Mouse (Mus musculus): ENCODE data around the gene Kif1c. TPM values are rescaled to one million over a fixed set of nuclear protein-coding genes. Genes with fewer than 3 reads are reported as not detected.

Gene Kif1c
- total and polyA plus RNA-seq, 3 experiments: 19.8 to 21.7 TPM; not detected in 1

- DNase-seq (ENCODE audit: low read depth, low spot score): peak; percentile 93
- TF ChIP-seq TBP (IDR thresholded peaks at IDR 0.05; ENCODE audit: low read depth, low read length): peak; percentile 33; the same call in 1 of the 2 replicates
- TF ChIP-seq ETS1 (IDR thresholded peaks at IDR 0.05; ENCODE audit: low read depth, low read length): peak; percentile 29; the same call in 1 of the 2 replicates
- peak; percentile 65 to 75 for TF ChIP-seq EP300 (IDR thresholded peaks at IDR 0.05; ENCODE audit: low read depth in 1 of 2, low read length in 2 of 2)
- peak; percentile 56; the same call in 1 of the 2 replicates for TF ChIP-seq TCF12 (IDR thresholded peaks at IDR 0.05; ENCODE audit: low read depth, low read length)
- TF ChIP-seq MYC (IDR thresholded peaks at IDR 0.05; ENCODE audit: low read depth, low read length): 0 out of 2 replicates have a peak, but pooled peaks have one; percentile 35
- no peak for TF ChIP-seq SMC3 (IDR thresholded peaks at IDR 0.05; ENCODE audit: low read depth, low read length)
- no peak; the same call in 1 of the 2 replicates for TF ChIP-seq MYB (IDR thresholded peaks at IDR 0.05; ENCODE audit: low read depth, low read length)
- TF ChIP-seq POLR2AphosphoS5 (IDR thresholded peaks at IDR 0.05; ENCODE audit: borderline replicate concordance, low read depth, low read length): no peak
- TF ChIP-seq RCOR1 (IDR thresholded peaks at IDR 0.05; ENCODE audit: low read depth, low read length): peak; percentile 99
- no peak for TF ChIP-seq KAT2A (conservative IDR thresholded peaks at IDR 0.05; ENCODE audit: low read depth, low read length)
- TF ChIP-seq POLR2A (IDR thresholded peaks at IDR 0.05; ENCODE audit: control insufficient read depth in 1 of 2, insufficient read depth in 1 of 2, low read depth in 1 of 2, low read length in 2 of 2, poor library complexity in 1 of 2): no peak
- TF ChIP-seq TAL1 (IDR thresholded peaks at IDR 0.05; ENCODE audit: low read length): peak; percentile 65
- peak; percentile 63 for TF ChIP-seq GATA1 (IDR thresholded peaks at IDR 0.05; ENCODE audit: low read depth, low read length)
These were observed 20.2 kb downstream of the Kif1c start for GRCm38 (mm10) chr11:70720567-70720966.

GRCm38 (mm10) chr11:70721072-70721471, 20.7 kb downstream of the Kif1c start:
- no peak for DNase-seq (ENCODE audit: low read depth, low spot score)
- H3K9ac ChIP-seq (ENCODE audit: control insufficient read depth, low read depth, low read length, poor library complexity, severe bottlenecking): no peak overlapping the region
- peaks cover 0 to 2% of the 10 kb centered on the region in 2 experiments; a peak in 1 of 4 replicates for H3K36me3 ChIP-seq (ENCODE audit: control insufficient read depth in 1 of 2, insufficient read depth in 2 of 2, low read length in 2 of 2)
- H3K27me3 ChIP-seq (ENCODE audit: control insufficient read depth in 1 of 2, insufficient read depth in 2 of 2, low read length in 2 of 2): no peaks in the 10 kb centered on the region
- H3K79me2 ChIP-seq (ENCODE audit: control insufficient read depth, insufficient read depth, low read length, poor library complexity): no peaks in the 10 kb centered on the region
- H3K4me1 ChIP-seq (ENCODE audit: control insufficient read depth in 1 of 2, insufficient read depth in 2 of 2, low read length in 2 of 2): peaks cover 0 to 3% of the 10 kb centered on the region in 2 experiments; a peak in 1 of 4 replicates
- no peak overlapping the region for H3K27ac ChIP-seq (ENCODE audit: control insufficient read depth, low read depth, low read length)
- TF ChIP-seq MAX (IDR thresholded peaks at IDR 0.05; ENCODE audit: low read length) (no peak), TAL1 (IDR thresholded peaks at IDR 0.05; ENCODE audit: low read length) (no peak), USF2 (IDR thresholded peaks at IDR 0.05; ENCODE audit: borderline replicate concordance in 1 of 2, insufficient read depth in 1 of 2, low read depth in 1 of 2, low read length in 2 of 2) (no peak), SIN3A (IDR thresholded peaks at IDR 0.05; ENCODE audit: low read length) (no peak), MYC (IDR thresholded peaks at IDR 0.05; ENCODE audit: low read depth, low read length) (no peak), ZC3H11A (IDR thresholded peaks at IDR 0.05; ENCODE audit: low read depth, low read length) (no peak), ZMIZ1 (IDR thresholded peaks at IDR 0.05; ENCODE audit: low read depth, low read length) (no peak), E2F4 (IDR thresholded peaks at IDR 0.05; ENCODE audit: borderline replicate concordance, low read depth, low read length) (no peak), TBP (IDR thresholded peaks at IDR 0.05; ENCODE audit: low read depth, low read length) (no peak), MEF2A (IDR thresholded peaks at IDR 0.05; ENCODE audit: extremely low read depth, insufficient replicate concordance, low read depth, low read length, poor library complexity, severe bottlenecking) (no peak), POLR2AphosphoS2 (IDR thresholded peaks at IDR 0.05; ENCODE audit: low read length) (no peak), MYB (IDR thresholded peaks at IDR 0.05; ENCODE audit: low read depth, low read length) (no peak), ETS1 (IDR thresholded peaks at IDR 0.05; ENCODE audit: low read depth, low read length) (no peak), ZKSCAN1 (IDR thresholded peaks at IDR 0.05; ENCODE audit: low read depth, low read length) (no peak), RAD21 (IDR thresholded peaks at IDR 0.05; ENCODE audit: low read depth, low read length) (no peak), MAFK (IDR thresholded peaks at IDR 0.05; ENCODE audit: borderline replicate concordance, low read depth, low read length) (no peak), TCF12 (IDR thresholded peaks at IDR 0.05; ENCODE audit: low read depth, low read length) (no peak), EP300 (IDR thresholded peaks at IDR 0.05; ENCODE audit: low read depth in 1 of 2, low read length in 2 of 2) (no peak), CTCF (IDR thresholded peaks at IDR 0.05 in 2 of 3, conservative IDR thresholded peaks at IDR 0.05 in 1 of 3; ENCODE audit: control insufficient read depth in 1 of 3, insufficient read depth in 1 of 3, low read depth in 2 of 3, low read length in 3 of 3, poor library complexity in 1 of 3, severe bottlenecking in 1 of 3) (no peak)
- no peak overlapping the region for H3K4me3 ChIP-seq (ENCODE audit: control insufficient read depth in 1 of 2, insufficient read depth in 1 of 2, low read depth in 2 of 2, low read length in 2 of 2)
- H3K9me3 ChIP-seq (replicated peaks; ENCODE audit: insufficient read depth, low read length): no peaks in the 10 kb centered on the region

More at GRCm38 (mm10) chr11:70720567-70720966, 20.2 kb downstream of the Kif1c start:
- Histone ChIP-seq H3K27ac (ENCODE audit: control insufficient read depth, low read depth, low read length) (no peak overlapping the region), H3K4me1 (ENCODE audit: control insufficient read depth in 1 of 2, insufficient read depth in 2 of 2, low read length in 2 of 2) (peaks cover 0 to 3% of the 10 kb centered on the region in 2 experiments; a peak in 1 of 4 replicates), H3K79me2 (ENCODE audit: control insufficient read depth, insufficient read depth, low read length, poor library complexity) (no peaks in the 10 kb centered on the region), H3K9me3 (replicated peaks; ENCODE audit: insufficient read depth, low read length) (no peaks in the 10 kb centered on the region), H3K27me3 (ENCODE audit: control insufficient read depth in 1 of 2, insufficient read depth in 2 of 2, low read length in 2 of 2) (no peaks in the 10 kb centered on the region), H3K36me3 (ENCODE audit: control insufficient read depth in 1 of 2, insufficient read depth in 2 of 2, low read length in 2 of 2) (peaks cover 0 to 2% of the 10 kb centered on the region in 2 experiments; a peak in 1 of 4 replicates), H3K4me3 (ENCODE audit: control insufficient read depth in 1 of 2, insufficient read depth in 1 of 2, low read depth in 2 of 2, low read length in 2 of 2) (no peak overlapping the region), H3K9ac (ENCODE audit: control insufficient read depth, low read depth, low read length, poor library complexity, severe bottlenecking) (no peak overlapping the region)
